Mouse (Mus musculus) hindbrain, embryonic 10.5 days (tissue): ENCODE measurements around the gene Lce1i. TPM values are rescaled to one million over a fixed set of nuclear protein-coding genes. Genes with fewer than 3 reads are reported as not detected.
"Not testable (repeated sequence)": the region's sequence is repeated elsewhere in the genome, so short reads cannot be mapped to it uniquely, and the experiment has no call there.

Source experiments
- DNase-seq: peaks from one replicate; pipeline ENCODE4 v3.0.0-alpha.2; 2017; ENCODE audit warnings: low spot score
- H3K27ac ChIP-seq: fragments of 300-500 bp; sonication (generic); 2 replicates; pipeline ENCODE4 v1.5.1; 2016; ENCODE audit warnings: mild to moderate bottlenecking, moderate library complexity
- H3K27me3 ChIP-seq: fragments of 300-500 bp; sonication (generic); 2 replicates; pipeline ENCODE4 v1.6.1; 2016; ENCODE audit warnings: mild to moderate bottlenecking; ENCODE audit not compliant: poor library complexity, insufficient read depth, severe bottlenecking
- H3K36me3 ChIP-seq: fragments of 300-500 bp; sonication (generic); 2 replicates; pipeline ENCODE4 v1.6.1; 2016; ENCODE audit warnings: mild to moderate bottlenecking, moderate library complexity
- H3K4me1 ChIP-seq: fragments of 300-500 bp; sonication (generic); replicated peaks from 2 replicates; pipeline ENCODE4 v1.6.1; 2016; ENCODE audit warnings: mild to moderate bottlenecking
- H3K4me3 ChIP-seq: fragments of 300-500 bp; sonication (generic); 2 replicates; pipeline ENCODE4 v1.5.1; 2016; ENCODE audit warnings: mild to moderate bottlenecking, moderate library complexity
- H3K9me3 ChIP-seq: fragments of 300-500 bp; sonication (generic); 2 replicates; pipeline ENCODE4 v1.6.1; 2016; ENCODE audit warnings: mild to moderate bottlenecking, moderate library complexity
- WGBS: fragments of 180-500 bp; shearing (Covaris S2); methylation state at CpG from one replicate; pipeline ENCODE4 v1.1.7; 2016; 5-methylcytosine and 5-hydroxymethylcytosine counted together
- polyA plus RNA-seq: library from polyadenylated mRNA; unstranded; fragments of >200 nt; fragmentation: Nextera tagmentation; extraction: Ambion mirVana; gene quantifications from 2 replicates; pipeline ENCODE4 v1.2.1, GENCODE M21; 2016

Lce1i gene
- not detected in 2 replicates for polyA plus RNA-seq

GRCm38 (mm10) chr3:92778799-92779198 lies at the start of gene Lce1i:
Gene Lce1i (minus strand): TSS chr3:92778899.
- no peak within 1 kb of the TSS for H3K27ac ChIP-seq
- H3K27me3 ChIP-seq = no peaks in the 10 kb centered on the region
- no peaks in the 10 kb centered on the region for H3K9me3 ChIP-seq
- H3K36me3 ChIP-seq = no peaks in the 10 kb centered on the region
- H3K4me1 ChIP-seq = no peaks in the 10 kb centered on the region
- H3K4me3 ChIP-seq = no peak within 1 kb of the TSS
- DNase-seq = no peak
- WGBS = 82% methylated on average over 1 of the region's 1 CpGs

GRCm38 (mm10) chr3:92827108-92827507 lies 48.4 kb upstream of the Lce1i start, which contains the start of gene Kprp:
Gene Kprp (minus strand): TSS chr3:92827247.
- 61% methylated on average over 1 of the region's 1 CpGs for WGBS
- no peak within 1 kb of the TSS for H3K27ac ChIP-seq
- DNase-seq = no peak
- H3K9me3 ChIP-seq = no peaks in the 10 kb centered on the region
- H3K36me3 ChIP-seq = no peaks in the 10 kb centered on the region
- H3K27me3 ChIP-seq = no peaks in the 10 kb centered on the region
- H3K4me1 ChIP-seq = no peaks in the 10 kb centered on the region
- no peak within 1 kb of the TSS for H3K4me3 ChIP-seq

- H3K27ac ChIP-seq = no peak overlapping the region
- WGBS = 29% methylated on average over 1 of the region's 1 CpGs
These were observed 47.1 kb upstream of the Lce1i start for GRCm38 (mm10) chr3:92825808-92826207.

GRCm38 (mm10) chr3:92816036-92816435 lies 37.3 kb upstream of the Lce1i start:
- not testable (repeated sequence) for DNase-seq, H3K27ac ChIP-seq, H3K36me3 ChIP-seq, H3K27me3 ChIP-seq, H3K4me3 ChIP-seq, H3K9me3 ChIP-seq, H3K4me1 ChIP-seq
- 91% methylated on average over 2 of the region's 2 CpGs for WGBS

More at GRCm38 (mm10) chr3:92825808-92826207, 47.1 kb upstream of the Lce1i start:
- no peak for DNase-seq
- H3K36me3 ChIP-seq = no peaks in the 10 kb centered on the region
- no peak overlapping the region for H3K4me3 ChIP-seq
- H3K9me3 ChIP-seq = no peaks in the 10 kb centered on the region
- H3K4me1 ChIP-seq = no peaks in the 10 kb centered on the region
- H3K27me3 ChIP-seq = no peaks in the 10 kb centered on the region

- no peaks in the 10 kb centered on the region for H3K36me3 ChIP-seq
- H3K4me1 ChIP-seq = no peaks in the 10 kb centered on the region
- no peak for DNase-seq
- no peak overlapping the region for H3K4me3 ChIP-seq
- H3K27ac ChIP-seq = no peak overlapping the region
- H3K9me3 ChIP-seq = no peaks in the 10 kb centered on the region
- H3K27me3 ChIP-seq = no peaks in the 10 kb centered on the region
- 88% methylated on average over 3 of the region's 3 CpGs for WGBS
These were observed 36.9 kb upstream of the Lce1i start for GRCm38 (mm10) chr3:92815581-92815980.

DNA sequence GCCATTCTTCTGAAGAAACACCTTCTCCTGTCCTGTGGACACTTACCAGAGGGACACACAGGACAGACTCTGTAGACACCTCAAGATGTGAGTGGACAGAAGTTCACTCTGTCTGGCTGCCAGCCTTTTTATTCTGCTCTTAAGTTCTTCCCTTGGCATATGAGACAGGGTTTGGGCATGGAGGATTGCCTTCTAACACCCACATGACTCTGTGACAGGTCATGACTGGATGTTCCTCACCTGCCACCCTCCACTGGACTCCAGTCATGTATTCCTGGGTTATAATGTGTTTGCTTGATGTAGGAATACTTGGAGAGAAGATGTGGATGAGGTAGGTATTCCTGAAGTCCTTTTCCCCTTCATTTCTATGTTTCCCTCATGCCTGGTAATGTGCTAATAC lies 29.1 kb upstream of the Lce1i start, which contains the start of gene Lce1k:
TSS of gene Lce1k (minus strand) at position 101 of the 400 bp plus-strand sequence.
- DNase-seq = no peak
- no peaks in the 10 kb centered on the region for H3K9me3 ChIP-seq
- no peak within 1 kb of the TSS for H3K4me3 ChIP-seq
- no peaks in the 10 kb centered on the region for H3K36me3 ChIP-seq
- H3K4me1 ChIP-seq = no peaks in the 10 kb centered on the region
- H3K27ac ChIP-seq = no peak within 1 kb of the TSS
- no peaks in the 10 kb centered on the region for H3K27me3 ChIP-seq

GRCm38 (mm10) chr3:92790414-92790813 lies 11.7 kb upstream of the Lce1i start, which contains the start of gene Lce1j:
Gene Lce1j (minus strand): TSS chr3:92790514.
- Histone ChIP-seq H3K36me3 (no peaks in the 10 kb centered on the region), H3K27me3 (no peaks in the 10 kb centered on the region), H3K4me1 (no peaks in the 10 kb centered on the region), H3K9me3 (no peaks in the 10 kb centered on the region), H3K4me3 (no peak within 1 kb of the TSS), H3K27ac (no peak within 1 kb of the TSS)
- DNase-seq = no peak
- 84% methylated on average over 1 of the region's 1 CpGs for WGBS

- no peaks in the 10 kb centered on the region for H3K36me3 ChIP-seq
- no peak overlapping the region for H3K27ac ChIP-seq
- WGBS = 27% methylated on average over 3 of the region's 3 CpGs
- H3K9me3 ChIP-seq = no peaks in the 10 kb centered on the region
- no peak for DNase-seq
- H3K27me3 ChIP-seq = no peaks in the 10 kb centered on the region
- no peaks in the 10 kb centered on the region for H3K4me1 ChIP-seq
- H3K4me3 ChIP-seq = no peak overlapping the region
These were observed 7.1 kb downstream of the Lce1i start for GRCm38 (mm10) chr3:92771573-92771972.

DNA sequence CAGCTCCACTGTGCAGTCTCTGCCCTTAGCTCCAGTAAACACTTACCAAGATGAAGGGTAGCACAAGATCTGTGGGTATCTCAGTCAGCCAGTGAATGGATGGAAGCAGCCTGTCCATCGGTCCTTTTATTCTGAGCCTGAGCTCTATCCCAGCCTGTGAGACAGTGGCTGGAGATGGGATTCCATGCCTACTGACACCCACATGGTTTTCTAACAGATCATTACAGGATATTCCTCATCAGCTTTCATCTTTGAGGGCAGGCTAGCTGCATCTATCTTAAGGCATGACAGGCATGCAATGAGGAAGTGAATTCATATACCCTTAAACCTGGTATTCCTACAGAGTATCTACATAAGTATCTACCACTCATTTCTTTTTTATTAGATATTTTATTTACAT lies 13.7 kb downstream of the Lce1i start, which contains the start of gene Lce1h:
TSS of gene Lce1h (minus strand) at position 101 of the 400 bp plus-strand sequence.
- WGBS = 97% methylated on average over 1 of the region's 1 CpGs
- Histone ChIP-seq H3K4me1 (no peaks in the 10 kb centered on the region), H3K27ac (no peak within 1 kb of the TSS), H3K4me3 (no peak within 1 kb of the TSS), H3K36me3 (no peaks in the 10 kb centered on the region), H3K27me3 (no peaks in the 10 kb centered on the region), H3K9me3 (no peaks in the 10 kb centered on the region)
- DNase-seq = no peak

GRCm38 (mm10) chr3:92753197-92753596 lies 25.5 kb downstream of the Lce1i start:
- Histone ChIP-seq H3K27ac (no peak overlapping the region), H3K4me3 (no peak overlapping the region), H3K27me3 (no peaks in the 10 kb centered on the region), H3K36me3 (no peaks in the 10 kb centered on the region), H3K9me3 (no peaks in the 10 kb centered on the region), H3K4me1 (no peaks in the 10 kb centered on the region)
- no peak for DNase-seq
- 38% methylated on average over 3 of the region's 3 CpGs for WGBS

- DNase-seq = no peak
- Histone ChIP-seq H3K27me3 (no peaks in the 10 kb centered on the region), H3K4me3 (no peak within 1 kb of the TSS), H3K27ac (no peak within 1 kb of the TSS), H3K36me3 (no peaks in the 10 kb centered on the region), H3K4me1 (no peaks in the 10 kb centered on the region), H3K9me3 (no peaks in the 10 kb centered on the region)
- 82% methylated on average over 1 of the region's 1 CpGs for WGBS
These were observed 26.5 kb downstream of the Lce1i start, which contains the start of gene Lce1g for GRCm38 (mm10) chr3:92752238-92752637. Gene Lce1g (minus strand): TSS chr3:92752338.

- Histone ChIP-seq H3K4me1 (no peaks in the 10 kb centered on the region), H3K9me3 (no peaks in the 10 kb centered on the region), H3K36me3 (no peaks in the 10 kb centered on the region), H3K4me3 (no peak within 1 kb of the TSS), H3K27ac (no peak within 1 kb of the TSS), H3K27me3 (no peaks in the 10 kb centered on the region)
- 77% methylated on average over 1 of the region's 1 CpGs for WGBS
- no peak for DNase-seq
These were observed 39.7 kb downstream of the Lce1i start, which contains the start of gene Gm38119 for GRCm38 (mm10) chr3:92738996-92739395. Gene Gm38119 (minus strand): TSS chr3:92739096.
